Mouse (Mus musculus) embryo, embryonic 11.5 days (tissue): ENCODE results near the gene Lce3f.

ENCODE experiments used
- DNase-seq: peaks from one replicate; pipeline ENCODE4 v3.0.0-alpha.2; 2012; ENCODE audit warnings: low read depth, low spot score

The Lce3f gene

GRCm38 (mm10) chr3:92991926-92992325 lies at the start of gene Lce3f:
Lce3f (plus strand) TSS chr3:92992226.
- DNase-seq = no peak

GRCm38 (mm10) chr3:92944186-92944585 lies 47.8 kb upstream of the Lce3f start, which contains the start of gene Lce3c:
Lce3c (plus strand) TSS chr3:92944486.
- DNase-seq = no peak

GRCm38 (mm10) chr3:92957090-92957489 lies 34.9 kb upstream of the Lce3f start, which contains the start of gene Lce3d:
Lce3d (plus strand) TSS chr3:92957390.
- no peak for DNase-seq

- DNase-seq = no peak
Measured at GRCm38 (mm10) chr3:92966761-92967160, 25.3 kb upstream of the Lce3f start, which contains the start of gene Lce3e. Lce3e (plus strand) TSS chr3:92967061.

GRCm38 (mm10) chr3:92978484-92978883 lies 13.5 kb upstream of the Lce3f start:
- DNase-seq = no peak

GRCm38 (mm10) chr3:92998691-92999090 lies 6.7 kb downstream of the Lce3f start:
- DNase-seq = peak; percentile 53

GRCm38 (mm10) chr3:93000621-93001020 lies 8.6 kb downstream of the Lce3f start:
- DNase-seq = no peak

GRCm38 (mm10) chr3:93002843-93003242 lies 10.8 kb downstream of the Lce3f start:
- DNase-seq = no peak

- peak; percentile 42 for DNase-seq
Measured at GRCm38 (mm10) chr3:93014378-93014801, 22.4 kb downstream of the Lce3f start.

GRCm38 (mm10) chr3:93014871-93015270 lies 22.8 kb downstream of the Lce3f start:
- no peak for DNase-seq

- DNase-seq = no peak
Measured at GRCm38 (mm10) chr3:93015460-93016104, 23.6 kb downstream of the Lce3f start, which contains the start of gene Crct1. Crct1 (minus strand) TSS chr3:93015687.

- no peak for DNase-seq
Measured at GRCm38 (mm10) chr3:93018960-93019359, 26.9 kb downstream of the Lce3f start, which contains the start of gene Lce1m. Lce1m (minus strand) TSS chr3:93019060.

GRCm38 (mm10) chr3:93021171-93021570 lies 29.1 kb downstream of the Lce3f start:
- DNase-seq = no peak

GRCm38 (mm10) chr3:93023411-93024184 lies 31.6 kb downstream of the Lce3f start:
- no peak for DNase-seq

GRCm38 (mm10) chr3:93025486-93025885 lies 33.5 kb downstream of the Lce3f start:
- DNase-seq = no peak

GRCm38 (mm10) chr3:93031450-93031849 lies 39.4 kb downstream of the Lce3f start:
- peak; percentile 46 for DNase-seq
